Mouse (Mus musculus) heart, embryonic 13.5 days (tissue): Measurements from ENCODE around the gene Lonp1. TPM values are rescaled to one million over a fixed set of nuclear protein-coding genes. Genes with fewer than 3 reads are reported as not detected.

Source experiments
- ATAC-seq: fragments of 200-750 bp; cut with Nextera tagmentation; 2 replicates; pipeline ENCODE4 v1.8.0; 2017; ENCODE audit warnings: moderate TSS enrichment; ENCODE audit not compliant: insufficient number of reproducible peaks, low FRiP score, low TSS enrichment; ENCODE audit errors: extremely low read depth
- H3K27ac ChIP-seq: fragments of 300-500 bp; sonication (generic); replicated peaks from 2 replicates; pipeline ENCODE4 v1.5.1; 2015; ENCODE audit warnings: moderate library complexity, mild to moderate bottlenecking, inconsistent platforms
- H3K27me3 ChIP-seq: fragments of 300-500 bp; sonication (generic); replicated peaks from 2 replicates; pipeline ENCODE4 v1.6.1; 2015; ENCODE audit warnings: mild to moderate bottlenecking, inconsistent platforms
- H3K36me3 ChIP-seq: fragments of 300-500 bp; sonication (generic); 2 replicates; pipeline ENCODE4 v1.6.1; 2015; ENCODE audit warnings: mild to moderate bottlenecking, inconsistent platforms
- H3K4me1 ChIP-seq: fragments of 300-500 bp; sonication (generic); 2 replicates; pipeline ENCODE4 v1.6.1; 2015; ENCODE audit warnings: inconsistent platforms
- H3K4me2 ChIP-seq: fragments of 300-500 bp; sonication (generic); 2 replicates; pipeline ENCODE4 v1.6.1; 2015; ENCODE audit warnings: inconsistent platforms, mild to moderate bottlenecking, moderate library complexity
- H3K4me3 ChIP-seq: fragments of 300-500 bp; sonication (generic); 2 replicates; pipeline ENCODE4 v1.5.1; 2015; ENCODE audit warnings: moderate library complexity, mild to moderate bottlenecking, inconsistent platforms
- H3K9ac ChIP-seq: fragments of 300-500 bp; sonication (generic); 2 replicates; pipeline ENCODE4 v1.6.1; 2015; ENCODE audit warnings: inconsistent platforms, mild to moderate bottlenecking, moderate library complexity
- H3K9me3 ChIP-seq: fragments of 300-500 bp; sonication (generic); 2 replicates; pipeline ENCODE4 v1.6.1; 2016; ENCODE audit warnings: inconsistent platforms
- whole genome bisulfite sequencing: fragments of 180-500 bp; shearing (Covaris S2); methylation state at CpG from one replicate; pipeline ENCODE4 v1.1.7; 2015; ENCODE audit warnings: mixed read lengths; 5-methylcytosine and 5-hydroxymethylcytosine counted together
- polyA plus RNA-seq: library from polyadenylated mRNA; unstranded; fragments of >200 nt; fragmentation: Nextera tagmentation; extraction: Ambion mirVana; gene quantifications from 2 replicates; pipeline ENCODE4 v1.2.1, GENCODE M21; 2015

The Lonp1 gene
- polyA plus RNA-seq, 1 experiment from 2014 or later = 54.4 TPM

- H3K4me1 ChIP-seq = peaks cover 61% of the 10 kb centered on the region
These were observed 41.4 kb downstream of the Lonp1 start for GRCm38 (mm10) chr17:56585171-56585821.

GRCm38 (mm10) chr17:56584257-56585130, 42.2 kb downstream of the Lonp1 start, which contains the start of the genes Safb2 and Safb:
Gene Safb2, minus strand, starts transcription at chr17:56584585.
Gene Safb, plus strand, starts transcription at chr17:56584825.
- Histone ChIP-seq H3K9me3 (no peaks in the 10 kb centered on the region), H3K9ac (peak within 1 kb of the TSS; percentile 97), H3K4me3 (peak within 1 kb of the TSS; percentile 94), H3K4me2 (peak within 1 kb of the TSS; percentile 93), H3K36me3 (peaks cover 71% of the 10 kb centered on the region), H3K27ac (peak within 1 kb of the TSS; percentile 97), H3K27me3 (no peaks in the 10 kb centered on the region), H3K4me1 (peaks cover 61% of the 10 kb centered on the region)
- under 1% methylated on average over 87 of the region's 101 CpGs for WGBS
- ATAC-seq = peak; percentile 94

More at GRCm38 (mm10) chr17:56585171-56585821, 41.4 kb downstream of the Lonp1 start:
- Histone ChIP-seq H3K4me3 (peak overlapping the region; percentile 94), H3K9ac (peak overlapping the region; percentile 96), H3K27me3 (no peaks in the 10 kb centered on the region), H3K36me3 (peaks cover 71% of the 10 kb centered on the region), H3K4me2 (peak overlapping the region; percentile 93), H3K9me3 (no peaks in the 10 kb centered on the region), H3K27ac (peak overlapping the region; percentile 97)
- 0 out of 2 replicates have a peak, but pooled peaks have one; percentile 7 for ATAC-seq
- WGBS = under 1% methylated on average over 61 of the region's 61 CpGs

- H3K36me3 ChIP-seq = peaks cover 71% of the 10 kb centered on the region
- H3K4me1 ChIP-seq = peaks cover 58% of the 10 kb centered on the region
- no peak for ATAC-seq
- no peaks in the 10 kb centered on the region for H3K27me3 ChIP-seq
- H3K9me3 ChIP-seq = no peaks in the 10 kb centered on the region
- peak overlapping the region; percentile 97 for H3K27ac ChIP-seq
- H3K4me2 ChIP-seq = peak overlapping the region; percentile 93
- H3K9ac ChIP-seq = peak overlapping the region; percentile 97
- 1% methylated on average over 33 of the region's 33 CpGs for WGBS
- peak overlapping the region; percentile 94 for H3K4me3 ChIP-seq
These were observed 43.0 kb downstream of the Lonp1 start for GRCm38 (mm10) chr17:56583611-56584256.

GRCm38 (mm10) chr17:56583071-56583470, 43.6 kb downstream of the Lonp1 start:
- Histone ChIP-seq H3K4me3 (peak overlapping the region; percentile 94), H3K4me2 (peak overlapping the region; percentile 93), H3K27me3 (no peaks in the 10 kb centered on the region), H3K9me3 (no peaks in the 10 kb centered on the region), H3K36me3 (peaks cover 71% of the 10 kb centered on the region), H3K27ac (peak overlapping the region; percentile 97), H3K4me1 (peaks cover 53% of the 10 kb centered on the region), H3K9ac (peak overlapping the region; percentile 97)
- WGBS = 78% methylated on average over 1 of the region's 1 CpGs
- no peak for ATAC-seq

- ATAC-seq = no peak
- 93% methylated on average over 3 of the region's 3 CpGs for WGBS
- Histone ChIP-seq H3K36me3 (peaks cover 95% of the 10 kb centered on the region), H3K4me3 (no peak overlapping the region), H3K4me2 (no peak overlapping the region), H3K27me3 (no peaks in the 10 kb centered on the region), H3K9me3 (no peaks in the 10 kb centered on the region), H3K4me1 (0 out of 2 replicates have a peak, but pooled peaks cover 6% of the 10 kb centered on the region), H3K27ac (no peak overlapping the region), H3K9ac (no peak overlapping the region)
These were observed 53.7 kb downstream of the Lonp1 start for GRCm38 (mm10) chr17:56572939-56573338.

- peaks cover 95% of the 10 kb centered on the region for H3K36me3 ChIP-seq
- H3K27me3 ChIP-seq = no peaks in the 10 kb centered on the region
- H3K9me3 ChIP-seq = no peaks in the 10 kb centered on the region
- no peak overlapping the region for H3K4me3 ChIP-seq
- no peak for ATAC-seq
- H3K4me2 ChIP-seq = no peak overlapping the region
- 0 out of 2 replicates have a peak, but pooled peaks cover 6% of the 10 kb centered on the region for H3K4me1 ChIP-seq
- no peak overlapping the region for H3K27ac ChIP-seq
- 0 out of 2 replicates have a peak overlapping the region, but pooled peaks have one; percentile 21 for H3K9ac ChIP-seq
- 52% methylated on average over 1 of the region's 1 CpGs for WGBS
These were observed 54.5 kb downstream of the Lonp1 start for GRCm38 (mm10) chr17:56572154-56572553.

GRCm38 (mm10) chr17:56570287-56570686, 56.4 kb downstream of the Lonp1 start:
- H3K27me3 ChIP-seq = no peaks in the 10 kb centered on the region

GRCm38 (mm10) chr17:56567370-56567769, 59.3 kb downstream of the Lonp1 start:
- no peaks in the 10 kb centered on the region for H3K9me3 ChIP-seq
- no peak overlapping the region for H3K9ac ChIP-seq
- ATAC-seq = no peak
- H3K36me3 ChIP-seq = peaks cover 100% of the 10 kb centered on the region
- no peak overlapping the region for H3K4me3 ChIP-seq
- 0 out of 2 replicates have a peak, but pooled peaks cover 2% of the 10 kb centered on the region for H3K4me1 ChIP-seq
- H3K4me2 ChIP-seq = no peak overlapping the region
- H3K27me3 ChIP-seq = no peaks in the 10 kb centered on the region
- WGBS = 89% methylated on average over 4 of the region's 4 CpGs
- H3K27ac ChIP-seq = no peak overlapping the region

More at GRCm38 (mm10) chr17:56570287-56570686, 56.4 kb downstream of the Lonp1 start:
- 0 out of 2 replicates have a peak, but pooled peaks cover 6% of the 10 kb centered on the region for H3K4me1 ChIP-seq
- H3K9ac ChIP-seq = no peak overlapping the region
- H3K36me3 ChIP-seq = peaks cover 98% of the 10 kb centered on the region
- H3K4me2 ChIP-seq = no peak overlapping the region
- no peak overlapping the region for H3K4me3 ChIP-seq
- H3K9me3 ChIP-seq = no peaks in the 10 kb centered on the region
- no peak for ATAC-seq
- 91% methylated on average over 4 of the region's 4 CpGs for WGBS
- H3K27ac ChIP-seq = no peak overlapping the region

GRCm38 (mm10) chr17:56566918-56567317, 59.8 kb downstream of the Lonp1 start:
- no peak overlapping the region for H3K27ac ChIP-seq
- no peaks in the 10 kb centered on the region for H3K4me1 ChIP-seq
- peaks cover 100% of the 10 kb centered on the region for H3K36me3 ChIP-seq
- WGBS = 92% methylated on average over 5 of the region's 5 CpGs
- H3K9me3 ChIP-seq = no peaks in the 10 kb centered on the region
- H3K4me2 ChIP-seq = no peak overlapping the region
- H3K27me3 ChIP-seq = no peaks in the 10 kb centered on the region
- no peak for ATAC-seq
- no peak overlapping the region for H3K9ac ChIP-seq
- no peak overlapping the region for H3K4me3 ChIP-seq

- WGBS = 89% methylated on average over 29 of the region's 29 CpGs
These were observed 60.4 kb downstream of the Lonp1 start for GRCm38 (mm10) chr17:56566293-56566692.

More at GRCm38 (mm10) chr17:56566293-56566692, 60.4 kb downstream of the Lonp1 start:
- no peaks in the 10 kb centered on the region for H3K4me1 ChIP-seq
- no peak overlapping the region for H3K27ac ChIP-seq
- H3K9ac ChIP-seq = no peak overlapping the region
- peaks cover 100% of the 10 kb centered on the region for H3K36me3 ChIP-seq
- H3K27me3 ChIP-seq = no peaks in the 10 kb centered on the region
- ATAC-seq = no peak
- no peaks in the 10 kb centered on the region for H3K9me3 ChIP-seq
- H3K4me2 ChIP-seq = no peak overlapping the region
- H3K4me3 ChIP-seq = no peak overlapping the region
